ENCODE assay signal across 10 mouse cellular contexts in genomic region chr5:115408110-115408509, GRCm38 (mm10). TPM values are rescaled to one million over a fixed set of nuclear protein-coding genes. Genes with fewer than 3 reads are reported as not detected.
DNase-seq lines count a peak whose midpoint lies in the region; ATAC-seq lines count a peak whose summit lies in the region.
"Had no signal": no experiment of that assay in that cellular context is flagged by ENCODE, and none has a peak within 500 bp of the region (broad histone marks: within the 10 kb centered on the region; RNA-seq: fewer than 3 reads in every experiment).

No protein-coding gene starts in this region.

- no peaks in the 10 kb centered on the region for H3K9me3 ChIP-seq in heart, embryonic 12.5 days (replicated peaks)
- H3K9me3 ChIP-seq in embryonic facial prominence, embryonic 13.5 days = no peaks in the 10 kb centered on the region
- H3K9me3 ChIP-seq in liver, embryonic 13.5 days (replicated peaks) = no peaks in the 10 kb centered on the region
- H3K9me3 ChIP-seq: liver, embryonic 15.5 days had no signal

- 0 out of 2 replicates have a peak overlapping the region, but pooled peaks have one; percentile 9 for H3K4me3 ChIP-seq in heart, embryonic 12.5 days
- H3K4me3 ChIP-seq in embryonic facial prominence, embryonic 13.5 days = no peak overlapping the region
- no peak overlapping the region for H3K4me3 ChIP-seq in liver, embryonic 13.5 days (replicated peaks)
- H3K4me3 ChIP-seq: liver, embryonic 15.5 days had no signal

- peaks cover 16% of the 10 kb centered on the region for H3K27me3 ChIP-seq in heart, embryonic 12.5 days (replicated peaks)
- no peaks in the 10 kb centered on the region for H3K27me3 ChIP-seq in embryonic facial prominence, embryonic 13.5 days
- peaks cover 40% of the 10 kb centered on the region for H3K27me3 ChIP-seq in liver, embryonic 13.5 days

- no peaks in the 10 kb centered on the region for H3K36me3 ChIP-seq in heart, embryonic 12.5 days
- no peaks in the 10 kb centered on the region for H3K36me3 ChIP-seq in embryonic facial prominence, embryonic 13.5 days
- no peaks in the 10 kb centered on the region for H3K36me3 ChIP-seq in liver, embryonic 13.5 days
- H3K36me3 ChIP-seq: liver, embryonic 15.5 days had no signal

- no peak overlapping the region for H3K27ac ChIP-seq in heart, embryonic 12.5 days (ENCODE audit: poor library complexity, severe bottlenecking)
- no peak overlapping the region for H3K27ac ChIP-seq in embryonic facial prominence, embryonic 13.5 days
- H3K27ac ChIP-seq in liver, embryonic 13.5 days = no peak overlapping the region
- H3K27ac ChIP-seq: liver, embryonic 15.5 days had no signal

- no peak overlapping the region for H3K9ac ChIP-seq in heart, embryonic 12.5 days
- no peak overlapping the region for H3K9ac ChIP-seq in embryonic facial prominence, embryonic 13.5 days
- H3K9ac ChIP-seq in liver, embryonic 13.5 days = no peak overlapping the region
- H3K9ac ChIP-seq: liver, embryonic 15.5 days had no signal

- peak overlapping the region; percentile 48 for H3K4me2 ChIP-seq in heart, embryonic 12.5 days
- 0 out of 2 replicates have a peak overlapping the region, but pooled peaks have one; percentile 3 for H3K4me2 ChIP-seq in embryonic facial prominence, embryonic 13.5 days
- H3K4me2 ChIP-seq in liver, embryonic 13.5 days = no peak overlapping the region
- H3K4me2 ChIP-seq: liver, embryonic 15.5 days had no signal

- peaks cover 16% of the 10 kb centered on the region for H3K4me1 ChIP-seq in heart, embryonic 12.5 days (replicated peaks)
- peaks cover 15% of the 10 kb centered on the region for H3K4me1 ChIP-seq in embryonic facial prominence, embryonic 13.5 days
- no peaks in the 10 kb centered on the region for H3K4me1 ChIP-seq in liver, embryonic 13.5 days (replicated peaks)

- WGBS in heart, embryonic 12.5 days = 21% methylated on average over 9 of the region's 9 CpGs
- 27% methylated on average over 9 of the region's 9 CpGs for WGBS in embryonic facial prominence, embryonic 13.5 days
- 25% methylated on average over 9 of the region's 9 CpGs for WGBS in liver, embryonic 13.5 days (ENCODE audit: insufficient replicate concordance)

- ATAC-seq in heart, embryonic 12.5 days (ENCODE audit: insufficient number of reproducible peaks, low FRiP score) = no peak
- no peak for ATAC-seq in embryonic facial prominence, embryonic 13.5 days (ENCODE audit: insufficient number of reproducible peaks, insufficient read depth, low FRiP score, low TSS enrichment, low read depth)
- no peak for ATAC-seq in liver, embryonic 13.5 days (ENCODE audit: low read depth)

- no peak for DNase-seq in heart, adult 9 months (ENCODE audit: low spot score in 2 of 2)
- DNase-seq in R1 (ENCODE audit: low read depth, low spot score) = peak; percentile 48
- peak; percentile 13 for DNase-seq in liver, embryonic 13.5 days
- DNase-seq in cerebellum, adult 8-10 months = no peak
- no peak for DNase-seq in thymus, postnatal 4 days
- DNase-seq in left cerebral cortex, adult 8-10 months (ENCODE audit: low spot score in 2 of 2) = no peak
- DNase-seq: gastrocnemius, postnatal 25 days had no signal

RNA-seq across cellular contexts. Expression of gene Msi1, which starts 21.3 kb away (rescaled TPM):
- 6.7 and 6.8 TPM in 2 replicates for polyA plus RNA-seq in heart, embryonic 12.5 days (2016; fragmentation: Nextera tagmentation; extraction: Ambion mirVana)
- polyA plus RNA-seq in embryonic facial prominence, embryonic 13.5 days (2015; fragmentation: Nextera tagmentation; extraction: Ambion mirVana) = 22.3 and 23.9 TPM in 2 replicates
- polyA plus RNA-seq in liver, embryonic 13.5 days (2015; fragmentation: Nextera tagmentation; extraction: Ambion mirVana) = 0.83 and 1.4 TPM in 2 replicates
- 10 to 100 TPM; 43.2 to 58.9 (median 51.0) TPM for total RNA-seq in left cerebral cortex, adult 8-10 months (2022)

RNA-seq across cellular contexts. Expression of gene Pla2g1b, which starts 58.0 kb away (rescaled TPM):
- 0.72 and 1.3 TPM in 2 replicates for polyA plus RNA-seq in heart, embryonic 12.5 days (2016; fragmentation: Nextera tagmentation; extraction: Ambion mirVana)
- not detected in 2 replicates for polyA plus RNA-seq in embryonic facial prominence, embryonic 13.5 days (2015; fragmentation: Nextera tagmentation; extraction: Ambion mirVana)
- 0.35 TPM in 1 of 2 replicates, not detected in the other for polyA plus RNA-seq in liver, embryonic 13.5 days (2015; fragmentation: Nextera tagmentation; extraction: Ambion mirVana)
- not detected for total RNA-seq in left cerebral cortex, adult 8-10 months (2022)
- total RNA-seq: gastrocnemius, postnatal 25 days had no signal
- polyA plus RNA-seq: liver, embryonic 15.5 days had no signal

RNA-seq across cellular contexts. Expression of gene Cox6a1, which starts 59.3 kb away (rescaled TPM):
- polyA plus RNA-seq in heart, embryonic 12.5 days (2016; fragmentation: Nextera tagmentation; extraction: Ambion mirVana) = 1,284 and 1,325 TPM in 2 replicates
- 786 and 801 TPM in 2 replicates for polyA plus RNA-seq in embryonic facial prominence, embryonic 13.5 days (2015; fragmentation: Nextera tagmentation; extraction: Ambion mirVana)
- 735 and 795 TPM in 2 replicates for polyA plus RNA-seq in liver, embryonic 13.5 days (2015; fragmentation: Nextera tagmentation; extraction: Ambion mirVana)
- total RNA-seq in left cerebral cortex, adult 8-10 months (2022) = 100 to 1,000 TPM; 686 to 806 (median 740) TPM

Comparison
In these comparisons a context has a peak if more than half of its experiments do, and no peak if none do; other contexts are left out.
1. DNase-seq: peak in R1 (single experiment) and liver, embryonic 13.5 days (single experiment); none in heart, adult 9 months (0 of 2), cerebellum, adult 8-10 months (single experiment), thymus, postnatal 4 days (single experiment) and left cerebral cortex, adult 8-10 months (0 of 2).